Mouse (Mus musculus) bone marrow, adult 2 months (tissue): ENCODE measurements around the gene Smyd5. TPM values are rescaled to one million over a fixed set of nuclear protein-coding genes. Genes with fewer than 3 reads are reported as not detected.
A peak's percentile ranks its signal among the peaks of the same experiment; 100 is the strongest.
"Not testable (repeated sequence)": the region's sequence is repeated elsewhere in the genome, so short reads cannot be mapped to it uniquely, and the experiment has no call there.

Experiments used
- H3K27ac ChIP-seq: fragments of 200-500 bp; 2 replicates; pipeline ENCODE4 v1.5.1; 2012; ENCODE audit warnings: low read depth, mild to moderate bottlenecking, control low read depth, inconsistent platforms, low read length; ENCODE audit not compliant: control insufficient read depth, poor library complexity, insufficient read depth
- H3K4me1 ChIP-seq: fragments of 200-500 bp; 2 replicates; pipeline ENCODE4 v1.6.1; 2011; ENCODE audit warnings: low read length; ENCODE audit not compliant: control insufficient read depth, insufficient read depth
- H3K4me3 ChIP-seq: fragments of 200-500 bp; replicated peaks from 2 replicates; pipeline ENCODE3; 2011; ENCODE audit warnings: mild to moderate bottlenecking, low read depth, low read length, control low read depth; ENCODE audit not compliant: control insufficient read depth
- CTCF ChIP-seq: fragments of 200-500 bp; IDR thresholded peaks from 2 replicates; pipeline ENCODE4 v1.5.1; 2011; ENCODE audit warnings: low read length, control low read depth; ENCODE audit not compliant: control insufficient read depth, insufficient read depth
- POLR2A ChIP-seq: fragments of 200-500 bp; IDR thresholded peaks from 2 replicates; pipeline ENCODE4 v1.6.1; 2011; ENCODE audit warnings: low read depth, mild to moderate bottlenecking, control low read depth, low read length, borderline replicate concordance; ENCODE audit not compliant: control insufficient read depth
- WGBS: fragments of 180-500 bp; shearing (Covaris S2); methylation state at CpG from one replicate; pipeline ENCODE4 v1.1.7; 2018; 5-methylcytosine and 5-hydroxymethylcytosine counted together
- polyA plus RNA-seq: library from polyadenylated mRNA; stranded (reverse); fragments of >200 nt; gene quantifications from 2 replicates; pipeline ENCODE4 v1.2.4, GENCODE M21; 2011; ENCODE audit warnings: low replicate concordance; ENCODE audit not compliant: missing spikeins, insufficient read depth, insufficient read length

The Smyd5 gene
- polyA plus RNA-seq, 1 experiment = 7.3 TPM

- no peak overlapping the region for H3K27ac ChIP-seq
- WGBS = 89% methylated on average over 4 of the region's 4 CpGs
- H3K4me3 ChIP-seq = no peak overlapping the region
- TF ChIP-seq CTCF (no peak), POLR2A (no peak)
- peaks cover 1% of the 10 kb centered on the region; the same call in 1 of the 2 replicates for H3K4me1 ChIP-seq
These were observed 9.4 kb downstream of the Smyd5 start for GRCm38 (mm10) chr6:85441142-85441541.

DNA sequence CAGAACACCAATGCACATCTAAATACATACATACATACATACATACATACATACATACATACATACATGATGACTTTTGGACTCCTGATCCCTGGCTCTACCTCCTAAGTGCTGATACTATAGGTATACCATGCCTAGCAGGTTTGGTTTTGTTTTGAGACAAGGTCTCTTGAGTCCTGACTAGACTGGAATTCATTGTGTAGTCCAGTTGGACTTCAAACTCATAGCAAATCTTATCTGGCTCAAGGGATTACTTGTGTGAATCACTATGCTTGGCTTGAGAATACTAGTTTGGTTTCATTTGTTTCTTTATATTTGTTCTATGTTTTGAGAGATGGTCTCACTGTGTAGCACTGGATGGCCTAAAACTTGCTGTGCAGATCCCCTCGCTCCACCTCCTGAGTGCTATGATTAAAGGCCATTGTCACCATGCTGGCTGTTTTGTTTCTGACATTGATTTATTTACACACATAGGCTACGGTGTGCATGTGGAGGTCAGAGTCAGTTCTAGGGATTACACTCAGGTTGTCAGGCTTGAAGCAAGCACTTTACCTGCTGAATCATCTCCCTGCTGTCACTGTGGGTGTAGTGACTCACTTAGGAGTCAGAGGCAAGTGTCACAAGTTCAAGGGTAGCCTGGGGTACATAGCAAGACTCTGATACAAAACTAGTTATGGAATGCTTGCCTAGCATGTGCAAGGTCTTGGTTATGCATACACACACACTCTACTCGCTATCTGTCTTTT is 11.9 kb downstream of the Smyd5 start:
- Histone ChIP-seq H3K4me1 (no peaks in the 10 kb centered on the region), H3K4me3 (no peak overlapping the region), H3K27ac (no peak overlapping the region)
- 91% methylated on average over 3 of the region's 3 CpGs for WGBS
- TF ChIP-seq POLR2A = no peak
- TF ChIP-seq CTCF = no peak

GRCm38 (mm10) chr6:85444266-85444965 is 12.6 kb downstream of the Smyd5 start:
- WGBS = 91% methylated on average over 8 of the region's 8 CpGs
- Histone ChIP-seq H3K4me1 (no peaks in the 10 kb centered on the region), H3K27ac (no peak overlapping the region), H3K4me3 (no peak overlapping the region)
- TF ChIP-seq POLR2A (no peak), CTCF (no peak)

- no peaks in the 10 kb centered on the region for H3K4me1 ChIP-seq
- H3K27ac ChIP-seq = no peak overlapping the region
- no peak for TF ChIP-seq CTCF
- no peak for TF ChIP-seq POLR2A
- no peak overlapping the region for H3K4me3 ChIP-seq
- WGBS = 86% methylated on average over 5 of the region's 5 CpGs
These were observed 13.5 kb downstream of the Smyd5 start for GRCm38 (mm10) chr6:85445286-85445685.

GRCm38 (mm10) chr6:85447351-85447750 is 15.6 kb downstream of the Smyd5 start:
- H3K4me1 ChIP-seq = no peaks in the 10 kb centered on the region
- no peak overlapping the region for H3K4me3 ChIP-seq
- 84% methylated on average over 6 of the region's 6 CpGs for WGBS
- TF ChIP-seq CTCF = no peak
- TF ChIP-seq POLR2A = no peak
- H3K27ac ChIP-seq = no peak overlapping the region

DNA sequence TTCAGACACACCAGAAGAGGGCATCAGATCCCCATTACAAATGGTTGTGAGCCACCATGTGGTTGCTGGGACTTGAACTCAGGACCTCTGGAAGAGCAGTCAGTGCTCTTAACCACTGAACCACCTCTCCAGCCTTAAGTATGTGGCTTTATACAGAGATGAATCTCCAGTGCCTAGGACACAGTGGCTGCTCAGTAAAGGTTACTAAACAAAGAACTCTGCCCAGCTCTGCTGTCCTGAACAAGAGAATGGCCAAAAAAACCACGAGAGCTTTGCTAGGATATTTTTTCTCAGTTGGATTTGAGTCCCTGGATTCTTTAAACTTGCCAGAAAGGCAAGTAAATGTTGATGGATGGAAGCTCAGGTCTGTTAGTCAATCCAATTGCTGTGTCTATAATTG is 18.4 kb downstream of the Smyd5 start:
- WGBS = 69% methylated on average over 1 of the region's 1 CpGs
- not testable (repeated sequence) for H3K4me3 ChIP-seq, H3K27ac ChIP-seq, H3K4me1 ChIP-seq

GRCm38 (mm10) chr6:85450697-85451663 is 19.2 kb downstream of the Smyd5 start, which contains the start of gene Cct7:
Gene Cct7 (plus strand): TSS chr6:85451514.
- peak within 1 kb of the TSS; percentile 90 for H3K4me3 ChIP-seq
- 1% methylated on average over 94 of the region's 96 CpGs for WGBS
- H3K4me1 ChIP-seq = no peaks in the 10 kb centered on the region; the same call in 1 of the 2 replicates
- H3K27ac ChIP-seq = peak within 1 kb of the TSS; percentile 90
- TF ChIP-seq POLR2A (peak; percentile 71; the same call in 1 of the 2 replicates), CTCF (peak; percentile 33; the same call in 1 of the 2 replicates)
